Mouse (Mus musculus): Measurements from ENCODE around the gene Ffar4. TPM values are rescaled to one million over a fixed set of nuclear protein-coding genes. Genes with fewer than 3 reads are reported as not detected.

Ffar4 gene
- total RNA-seq, 4 experiments from 2014 or later, result 0.35 TPM; not detected in 3

Other genes with a start within 250 kb of the Ffar4 start
- 1 to 10 TPM; 5.8 to 7.4 (median 6.1) TPM for gene Myof, start 53.5 kb upstream of the Ffar4 start, total RNA-seq (2022)
- gene Cep55, start 42.1 kb upstream of the Ffar4 start, total RNA-seq (2022), result under 1 TPM in 3 of 4 experiments, not detected in 1; 0.30 to 0.35 (median 0.35) TPM
- gene Rbp4, start 28.2 kb downstream of the Ffar4 start, total RNA-seq (2022), result 10 to 100 TPM; 22.2 to 32.5 (median 23.6) TPM
- under 1 TPM in 3 of 4 experiments, not detected in 1; 0.16 to 0.37 (median 0.17) TPM for gene Pde6c, start 35.7 kb downstream of the Ffar4 start, total RNA-seq (2022)
- gene Fra10ac1, start 127.1 kb downstream of the Ffar4 start, total RNA-seq (2022), result 10 to 100 TPM; 12.9 to 15.7 (median 13.9) TPM
- gene Lgi1, start 167.5 kb downstream of the Ffar4 start, total RNA-seq (2022), result 100 to 1,000 TPM; 116 to 135 (median 120) TPM